7 mouse cellular contexts compared by ENCODE assay signal in the genomic region with DNA sequence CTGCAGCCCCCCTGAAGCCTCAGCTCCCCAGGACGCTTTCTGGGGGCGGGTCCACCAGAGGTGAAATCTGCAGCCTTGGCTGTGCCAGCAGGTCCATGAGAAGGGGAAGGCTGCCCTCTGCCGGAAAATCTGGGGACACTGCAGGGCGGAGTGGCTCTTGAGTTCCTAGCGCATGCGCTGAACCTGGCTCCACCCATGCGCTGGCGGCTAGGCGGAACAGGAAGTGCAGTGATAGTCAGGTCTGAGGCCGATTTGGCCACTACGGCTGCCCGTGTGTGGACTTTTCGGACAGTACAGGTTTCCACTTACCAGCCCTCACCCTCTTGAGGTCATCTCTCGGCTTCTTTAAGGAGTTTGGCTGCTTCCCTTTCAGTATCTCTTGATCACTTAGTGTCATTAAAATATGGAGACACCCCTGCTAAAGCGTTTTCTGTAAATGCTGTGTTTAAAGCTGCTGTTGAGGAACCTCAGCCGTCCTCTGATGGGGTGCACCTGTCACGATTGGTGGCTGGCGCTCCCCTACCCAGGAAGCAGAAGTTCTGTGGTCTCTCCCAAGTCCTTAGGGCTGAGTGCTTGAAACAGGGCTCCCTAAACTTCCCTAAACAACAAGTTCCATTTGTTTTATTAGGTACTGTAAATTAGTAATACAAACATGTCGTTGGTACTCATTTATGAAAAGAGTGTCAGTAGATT. TPM values are rescaled to one million over a fixed set of nuclear protein-coding genes. Genes with fewer than 3 reads are reported as not detected.
DNase-seq lines count a peak whose midpoint lies in the region; ATAC-seq and TF ChIP-seq lines count a peak whose summit lies in the region.

No protein-coding gene starts in this region.

- peak; percentile 97 for TF ChIP-seq CTCF in kidney, adult 2 months (conservative IDR thresholded peaks at IDR 0.05; ENCODE audit: insufficient read depth, insufficient read length, low read depth, low read length)
- peak; percentile 99 for TF ChIP-seq CTCF in spleen, adult 2 months (IDR thresholded peaks at IDR 0.05; ENCODE audit: extremely low read depth, insufficient read depth, insufficient read length, insufficient replicate concordance)

- no peak overlapping the region for H3K27ac ChIP-seq in embryonic facial prominence, embryonic 11.5 days (replicated peaks; ENCODE audit: low read depth, low read length)
- peak overlapping the region; percentile 29; the same call in 1 of the 2 replicates for H3K27ac ChIP-seq in kidney, adult 2 months (ENCODE audit: insufficient read depth, low read depth, low read length)
- 0 out of 2 replicates have a peak overlapping the region, but pooled peaks have one; percentile 92 for H3K27ac ChIP-seq in limb, embryonic 12.5 days
- H3K27ac ChIP-seq in midbrain, embryonic 15.5 days = peak overlapping the region; percentile 64
- peak overlapping the region; percentile 93 for H3K27ac ChIP-seq in spleen, adult 2 months (ENCODE audit: insufficient read depth, low read length)

- peak; percentile 67 for TF ChIP-seq POLR2A in kidney, adult 2 months (IDR thresholded peaks at IDR 0.05; ENCODE audit: low read depth, low read length)
- TF ChIP-seq POLR2A in spleen, adult 2 months (IDR thresholded peaks at IDR 0.05; ENCODE audit: low read depth, low read length) = peak; percentile 98

- no peaks in the 10 kb centered on the region for H3K36me3 ChIP-seq in embryonic facial prominence, embryonic 11.5 days (replicated peaks; ENCODE audit: control insufficient read depth, insufficient read depth, low read depth, low read length)
- H3K36me3 ChIP-seq in kidney, adult 2 months (ENCODE audit: control insufficient read depth, insufficient read depth, low read length) = no peaks in the 10 kb centered on the region
- H3K36me3 ChIP-seq in limb, embryonic 12.5 days = no peaks in the 10 kb centered on the region
- H3K36me3 ChIP-seq in midbrain, embryonic 15.5 days (replicated peaks) = no peaks in the 10 kb centered on the region
- no peaks in the 10 kb centered on the region for H3K36me3 ChIP-seq in spleen, adult 2 months (ENCODE audit: control insufficient read depth, insufficient read depth, low read length)

- peak; percentile 98 for DNase-seq in adrenal gland, postnatal 14 days
- peak; percentile 98 for DNase-seq in embryonic facial prominence, embryonic 11.5 days (ENCODE audit: low spot score)
- DNase-seq in heart, adult 18-20 months = peak; percentile 98 to 99
- DNase-seq in kidney, adult 2 months = peak; percentile 98
- peak; percentile 92 to 97 for DNase-seq in spleen, adult 2 months (ENCODE audit: low read depth in 1 of 2, low spot score in 2 of 2)

- peaks cover 5% of the 10 kb centered on the region; the same call in 1 of the 2 replicates for H3K4me1 ChIP-seq in embryonic facial prominence, embryonic 11.5 days (ENCODE audit: control insufficient read depth, insufficient read depth, low read length)
- peaks cover 25% of the 10 kb centered on the region for H3K4me1 ChIP-seq in kidney, adult 2 months (ENCODE audit: control insufficient read depth, insufficient read depth, low read length)
- H3K4me1 ChIP-seq in limb, embryonic 12.5 days (replicated peaks) = peaks cover 34% of the 10 kb centered on the region
- peaks cover 39% of the 10 kb centered on the region for H3K4me1 ChIP-seq in midbrain, embryonic 15.5 days
- H3K4me1 ChIP-seq in spleen, adult 2 months (ENCODE audit: control insufficient read depth, insufficient read depth, insufficient read length) = peaks cover 11% of the 10 kb centered on the region; the same call in 1 of the 2 replicates

- H3K4me3 ChIP-seq in embryonic facial prominence, embryonic 11.5 days (ENCODE audit: low read depth, low read length) = peak overlapping the region; percentile 15
- H3K4me3 ChIP-seq in kidney, adult 2 months (ENCODE audit: insufficient read depth, low read depth, low read length) = no peak overlapping the region
- H3K4me3 ChIP-seq in limb, embryonic 12.5 days (replicated peaks) = peak overlapping the region; percentile 45
- peak overlapping the region; percentile 44 for H3K4me3 ChIP-seq in midbrain, embryonic 15.5 days
- peak overlapping the region; percentile 49; the same call in 1 of the 2 replicates for H3K4me3 ChIP-seq in spleen, adult 2 months (ENCODE audit: extremely low read depth, insufficient read depth, insufficient read length)

- no peaks in the 10 kb centered on the region for H3K27me3 ChIP-seq in embryonic facial prominence, embryonic 11.5 days (ENCODE audit: control insufficient read depth, insufficient read depth, low read length)
- no peaks in the 10 kb centered on the region for H3K27me3 ChIP-seq in kidney, adult 2 months (replicated peaks; ENCODE audit: control insufficient read depth, insufficient read depth, low read length)
- no peaks in the 10 kb centered on the region for H3K27me3 ChIP-seq in limb, embryonic 12.5 days
- no peaks in the 10 kb centered on the region for H3K27me3 ChIP-seq in midbrain, embryonic 15.5 days (replicated peaks)
- no peaks in the 10 kb centered on the region for H3K27me3 ChIP-seq in spleen, adult 2 months (ENCODE audit: control insufficient read depth, insufficient read depth, low read length)

- no peaks in the 10 kb centered on the region for H3K9me3 ChIP-seq in embryonic facial prominence, embryonic 11.5 days (replicated peaks; ENCODE audit: control insufficient read depth, low read length)
- no peaks in the 10 kb centered on the region for H3K9me3 ChIP-seq in limb, embryonic 12.5 days
- H3K9me3 ChIP-seq in midbrain, embryonic 15.5 days = no peaks in the 10 kb centered on the region

- WGBS in embryonic facial prominence, embryonic 11.5 days = 5% methylated on average over 19 of the region's 19 CpGs
- WGBS in kidney, adult 2 months = 2% methylated on average over 19 of the region's 19 CpGs
- WGBS in limb, embryonic 12.5 days = 5% methylated on average over 19 of the region's 19 CpGs
- WGBS in midbrain, embryonic 15.5 days = 6% methylated on average over 19 of the region's 19 CpGs
- WGBS in spleen, adult 2 months = 1% methylated on average over 19 of the region's 19 CpGs

- H3K9ac ChIP-seq in embryonic facial prominence, embryonic 11.5 days (replicated peaks; ENCODE audit: low read length) = peak overlapping the region; percentile 43
- peak overlapping the region; percentile 48 for H3K9ac ChIP-seq in limb, embryonic 12.5 days (replicated peaks)
- peak overlapping the region; percentile 53 for H3K9ac ChIP-seq in midbrain, embryonic 15.5 days

- peak; percentile 80 for ATAC-seq in embryonic facial prominence, embryonic 11.5 days (replicated peaks; ENCODE audit: insufficient number of reproducible peaks, low FRiP score, low TSS enrichment, low read depth)
- ATAC-seq in limb, embryonic 12.5 days (ENCODE audit: insufficient number of reproducible peaks, insufficient read depth, low FRiP score, low TSS enrichment, low read depth) = peak; percentile 68
- ATAC-seq in midbrain, embryonic 15.5 days (replicated peaks) = peak; percentile 89

- H3K4me2 ChIP-seq in embryonic facial prominence, embryonic 11.5 days (ENCODE audit: low read depth, low read length) = peak overlapping the region; percentile 33
- H3K4me2 ChIP-seq in limb, embryonic 12.5 days = peak overlapping the region; percentile 77
- H3K4me2 ChIP-seq in midbrain, embryonic 15.5 days = peak overlapping the region; percentile 86

RNA-seq across cellular contexts. Expression of a gene that starts 5.8 kb away (rescaled TPM):
- not detected in 2 replicates for total RNA-seq in adrenal gland, postnatal 14 days (2021)
- 0.35 and 0.49 TPM in 2 replicates for polyA plus RNA-seq in embryonic facial prominence, embryonic 11.5 days (2014; fragmentation: Nextera tagmentation; extraction: Ambion mirVana)
- not detected for total RNA-seq in heart, adult 18-20 months (2021)
- polyA plus RNA-seq in kidney, adult 2 months (2012; rRNA removed) = 0.04 TPM in 1 of 2 replicates, not detected in the other
- 1.9 and 2.6 TPM in 2 replicates for polyA plus RNA-seq in limb, embryonic 12.5 days (2016; fragmentation: Nextera tagmentation; extraction: Ambion mirVana)
- 2.3 and 3.0 TPM in 2 replicates for polyA plus RNA-seq in midbrain, embryonic 15.5 days (2015; fragmentation: Nextera tagmentation; extraction: Ambion mirVana)
- not detected in 2 replicates for polyA plus RNA-seq in spleen, adult 2 months (2012; rRNA removed)

RNA-seq across cellular contexts. Expression of a gene that starts 30.3 kb away (rescaled TPM):
- 57.6 and 62.5 TPM in 2 replicates for total RNA-seq in adrenal gland, postnatal 14 days (2021)
- 12.3 and 14.5 TPM in 2 replicates for polyA plus RNA-seq in embryonic facial prominence, embryonic 11.5 days (2014; fragmentation: Nextera tagmentation; extraction: Ambion mirVana)
- total RNA-seq in heart, adult 18-20 months (2021) = 100 to 1,000 TPM; 228 to 270 TPM
- 92.0 and 93.1 TPM in 2 replicates for polyA plus RNA-seq in kidney, adult 2 months (2012; rRNA removed)
- 31.5 and 36.4 TPM in 2 replicates for polyA plus RNA-seq in limb, embryonic 12.5 days (2016; fragmentation: Nextera tagmentation; extraction: Ambion mirVana)
- polyA plus RNA-seq in midbrain, embryonic 15.5 days (2015; fragmentation: Nextera tagmentation; extraction: Ambion mirVana) = 51.9 and 58.5 TPM in 2 replicates
- 52.3 and 54.5 TPM in 2 replicates for polyA plus RNA-seq in spleen, adult 2 months (2012; rRNA removed)

Comparison
In these comparisons a context has a peak if more than half of its experiments do, and no peak if none do; other contexts are left out.
1. H3K4me2 ChIP-seq: peak in every context shown above with its lines; median percentile 86 in midbrain, embryonic 15.5 days; 77 in limb, embryonic 12.5 days; 33 in embryonic facial prominence, embryonic 11.5 days.